Mouse (Mus musculus): Measurements from ENCODE around the gene Gimap4. TPM values are rescaled to one million over a fixed set of nuclear protein-coding genes. Genes with fewer than 3 reads are reported as not detected.

Gimap4 gene
- polyA plus RNA-seq (2014; fragmentation: Illumina TruSeq; extraction: RNeasy Lipid Tissue Mini Kit (QIAGEN cat#74804)) = 67.1 TPM

GRCm38 (mm10) chr6:48684319-48684718, at the start of gene Gimap4:
TSS of gene Gimap4 (plus strand) at chr6:48684549.

GRCm38 (mm10) chr6:48646995-48647394, 37.4 kb upstream of the Gimap4 start, which contains the start of gene Gimap8:
TSS of gene Gimap8 (plus strand) at chr6:48647234.

GRCm38 (mm10) chr6:48675931-48676859, 8.2 kb upstream of the Gimap4 start, which contains the start of gene Gimap9:
TSS of gene Gimap9 (plus strand) at chr6:48676129.

DNA sequence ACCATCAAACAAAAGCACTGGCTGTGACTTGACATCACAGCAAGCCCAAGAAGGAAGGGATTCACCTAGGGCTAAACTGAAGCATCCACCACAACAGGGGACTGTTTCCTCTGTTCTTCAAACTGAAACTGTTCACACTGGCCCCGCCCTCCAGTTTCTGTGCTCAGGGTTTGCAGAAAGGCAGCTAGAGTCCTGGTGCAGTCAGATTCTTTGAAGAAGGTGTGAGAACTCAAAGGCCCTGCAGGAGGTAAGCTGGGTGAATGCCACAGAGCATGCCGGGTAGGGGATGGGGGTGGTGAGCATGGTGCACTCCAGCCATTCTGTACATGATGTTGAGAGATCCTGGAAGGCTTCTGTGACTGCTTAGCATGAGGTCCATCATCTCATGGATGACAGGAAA, 34.1 kb downstream of the Gimap4 start, which contains the start of the genes Gm28053 and Gimap7:
Gm28053 (plus strand) TSS at position 153 of the 400 bp plus-strand sequence.
Gimap7 (plus strand) TSS at position 167 of the 400 bp plus-strand sequence.

DNA sequence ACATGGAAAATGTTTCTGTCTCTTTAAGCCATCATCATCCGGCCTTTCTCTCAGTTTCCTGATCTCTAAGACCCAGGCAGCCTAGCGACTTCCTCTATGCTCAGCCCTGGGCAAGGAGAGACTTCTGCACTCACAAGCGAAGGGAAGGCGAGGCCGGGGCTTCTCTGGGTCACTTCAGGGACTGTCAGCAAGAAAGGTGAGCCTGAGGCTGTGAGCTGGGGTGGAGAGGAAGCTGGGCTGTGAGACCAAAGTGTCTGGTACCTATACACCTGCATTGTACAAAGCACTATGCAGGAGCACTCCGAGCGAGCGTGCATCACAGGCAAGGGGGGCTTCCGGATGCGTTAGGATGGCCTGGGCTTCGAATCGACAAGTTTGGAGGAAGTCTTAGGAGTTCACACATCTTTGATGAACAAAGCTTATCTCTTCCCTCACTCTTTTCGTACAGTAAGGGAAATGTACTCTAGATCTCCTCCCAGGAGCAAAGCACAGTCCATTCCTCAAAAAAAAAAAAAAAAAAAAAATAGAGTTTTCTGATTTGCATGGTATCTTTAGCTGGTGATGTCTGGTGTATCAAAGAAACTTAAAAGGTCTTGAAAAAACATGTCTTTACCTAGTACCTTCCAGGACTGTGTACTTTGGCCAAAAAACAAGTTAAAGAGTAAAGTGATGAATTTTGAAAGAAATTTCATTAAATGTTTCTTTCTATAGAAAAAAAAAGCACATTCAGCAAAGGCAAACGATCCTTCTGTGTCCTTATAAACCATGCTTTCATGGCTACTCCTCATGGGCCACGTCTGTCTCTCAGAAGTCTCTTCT, 54.8 kb downstream of the Gimap4 start, which contains the start of gene Gimap1:
Gimap1 (plus strand) TSS at position 94 of the 819 bp plus-strand sequence.

Other genes with a start within 250 kb of the Gimap4 start
- 14.8 TPM for gene Zfp467, start 238.7 kb upstream of the Gimap4 start, polyA plus RNA-seq (2014; fragmentation: Illumina TruSeq; extraction: RNeasy Lipid Tissue Mini Kit (QIAGEN cat#74804))
- gene Sspo, start 236.3 kb upstream of the Gimap4 start, polyA plus RNA-seq (2014; fragmentation: Illumina TruSeq; extraction: RNeasy Lipid Tissue Mini Kit (QIAGEN cat#74804)) = not detected
- 53.1 TPM for gene Atp6v0e2, start 146.9 kb upstream of the Gimap4 start, polyA plus RNA-seq (2014; fragmentation: Illumina TruSeq; extraction: RNeasy Lipid Tissue Mini Kit (QIAGEN cat#74804))
- 4.6 TPM for gene Lrrc61, start 129.8 kb upstream of the Gimap4 start, polyA plus RNA-seq (2014; fragmentation: Illumina TruSeq; extraction: RNeasy Lipid Tissue Mini Kit (QIAGEN cat#74804))
- gene Rarres2, start 111.8 kb upstream of the Gimap4 start, polyA plus RNA-seq (2014; fragmentation: Illumina TruSeq; extraction: RNeasy Lipid Tissue Mini Kit (QIAGEN cat#74804)) = 9.9 TPM
- gene Gm45021, start 94.9 kb upstream of the Gimap4 start, polyA plus RNA-seq (2014; fragmentation: Illumina TruSeq; extraction: RNeasy Lipid Tissue Mini Kit (QIAGEN cat#74804)) = not detected
- 17.6 TPM for gene Repin1, start 90.7 kb upstream of the Gimap4 start, polyA plus RNA-seq (2014; fragmentation: Illumina TruSeq; extraction: RNeasy Lipid Tissue Mini Kit (QIAGEN cat#74804))
- not detected for gene Gm44965, start 90.6 kb upstream of the Gimap4 start, polyA plus RNA-seq (2014; fragmentation: Illumina TruSeq; extraction: RNeasy Lipid Tissue Mini Kit (QIAGEN cat#74804))
- 0.46 TPM for gene Zfp775, start 82.5 kb upstream of the Gimap4 start, polyA plus RNA-seq (2014; fragmentation: Illumina TruSeq; extraction: RNeasy Lipid Tissue Mini Kit (QIAGEN cat#74804))
- gene AI854703, start 57.8 kb upstream of the Gimap4 start, polyA plus RNA-seq (2014; fragmentation: Illumina TruSeq; extraction: RNeasy Lipid Tissue Mini Kit (QIAGEN cat#74804)) = 0.86 TPM
- gene Gimap8, start 37.3 kb upstream of the Gimap4 start, polyA plus RNA-seq (2014; fragmentation: Illumina TruSeq; extraction: RNeasy Lipid Tissue Mini Kit (QIAGEN cat#74804)) = 10.5 TPM
- gene Gimap9, start 8.4 kb upstream of the Gimap4 start, polyA plus RNA-seq (2014; fragmentation: Illumina TruSeq; extraction: RNeasy Lipid Tissue Mini Kit (QIAGEN cat#74804)) = 23.7 TPM
- 42.7 TPM for gene Gimap6, start 23.7 kb downstream of the Gimap4 start, polyA plus RNA-seq (2014; fragmentation: Illumina TruSeq; extraction: RNeasy Lipid Tissue Mini Kit (QIAGEN cat#74804))
- gene Gm28053, start 34.1 kb downstream of the Gimap4 start, polyA plus RNA-seq (2014; fragmentation: Illumina TruSeq; extraction: RNeasy Lipid Tissue Mini Kit (QIAGEN cat#74804)) = not detected
- gene Gimap7, start 34.1 kb downstream of the Gimap4 start, polyA plus RNA-seq (2014; fragmentation: Illumina TruSeq; extraction: RNeasy Lipid Tissue Mini Kit (QIAGEN cat#74804)) = 0.63 TPM
- gene Gimap1, start 54.5 kb downstream of the Gimap4 start, polyA plus RNA-seq (2014; fragmentation: Illumina TruSeq; extraction: RNeasy Lipid Tissue Mini Kit (QIAGEN cat#74804)) = 0.83 TPM
- 4.7 TPM for gene Gimap5, start 61.6 kb downstream of the Gimap4 start, polyA plus RNA-seq (2014; fragmentation: Illumina TruSeq; extraction: RNeasy Lipid Tissue Mini Kit (QIAGEN cat#74804))
- 2.7 TPM for gene Gimap3, start 86.3 kb downstream of the Gimap4 start, polyA plus RNA-seq (2014; fragmentation: Illumina TruSeq; extraction: RNeasy Lipid Tissue Mini Kit (QIAGEN cat#74804))
- 202 TPM for gene Tmem176a, start 156.4 kb downstream of the Gimap4 start, polyA plus RNA-seq (2014; fragmentation: Illumina TruSeq; extraction: RNeasy Lipid Tissue Mini Kit (QIAGEN cat#74804))
- 45.4 TPM for gene Tmem176b, start 156.9 kb downstream of the Gimap4 start, polyA plus RNA-seq (2014; fragmentation: Illumina TruSeq; extraction: RNeasy Lipid Tissue Mini Kit (QIAGEN cat#74804))
- 3.1 TPM for gene Aoc1, start 188.3 kb downstream of the Gimap4 start, polyA plus RNA-seq (2014; fragmentation: Illumina TruSeq; extraction: RNeasy Lipid Tissue Mini Kit (QIAGEN cat#74804))
- gene 1600015I10Rik, start 245.3 kb downstream of the Gimap4 start, polyA plus RNA-seq (2014; fragmentation: Illumina TruSeq; extraction: RNeasy Lipid Tissue Mini Kit (QIAGEN cat#74804)) = not detected

Data from ovary, adult 10 weeks (tissue).